Mouse (Mus musculus) stomach, embryonic 16.5 days (tissue): ENCODE measurements around the gene Olfr672. TPM values are rescaled to one million over a fixed set of nuclear protein-coding genes. Genes with fewer than 3 reads are reported as not detected.

ENCODE experiments used
- polyA plus RNA-seq: library from polyadenylated mRNA; unstranded; fragments of >200 nt; fragmentation: Nextera tagmentation; extraction: Ambion mirVana; gene quantifications from 2 replicates; pipeline ENCODE4 v1.2.1, GENCODE M21; 2015

Gene Olfr672
- polyA plus RNA-seq, 1 experiment from 2014 or later, result not detected

Other genes starting within 250 kb of the Olfr672 start
- not detected in 2 replicates for gene Usp17le, start 224.6 kb downstream of the Olfr672 start, polyA plus RNA-seq
- not detected in 2 replicates for gene Usp17lb, start 159.4 kb downstream of the Olfr672 start, polyA plus RNA-seq
- gene Usp17la, start 145.0 kb downstream of the Olfr672 start, polyA plus RNA-seq, result not detected in 2 replicates
- not detected in 2 replicates for gene Olfr665, start 124.0 kb downstream of the Olfr672 start, polyA plus RNA-seq
- not detected in 2 replicates for gene Olfr666, start 106.1 kb downstream of the Olfr672 start, polyA plus RNA-seq
- gene Olfr667, start 80.5 kb downstream of the Olfr672 start, polyA plus RNA-seq, result not detected in 2 replicates
- not detected in 2 replicates for gene Olfr668, start 74.0 kb downstream of the Olfr672 start, polyA plus RNA-seq
- gene Olfr669, start 67.8 kb downstream of the Olfr672 start, polyA plus RNA-seq, result not detected in 2 replicates
- gene Olfr670, start 39.4 kb downstream of the Olfr672 start, polyA plus RNA-seq, result not detected in 2 replicates
- not detected in 2 replicates for gene Olfr671, start 22.9 kb downstream of the Olfr672 start, polyA plus RNA-seq
- gene Olfr675, start 26.4 kb upstream of the Olfr672 start, polyA plus RNA-seq, result not detected in 2 replicates
- gene Olfr676, start 30.7 kb upstream of the Olfr672 start, polyA plus RNA-seq, result not detected in 2 replicates
- gene Olfr677, start 49.3 kb upstream of the Olfr672 start, polyA plus RNA-seq, result not detected in 2 replicates
- not detected in 2 replicates for gene Olfr678, start 62.4 kb upstream of the Olfr672 start, polyA plus RNA-seq
- gene Olfr679, start 79.2 kb upstream of the Olfr672 start, polyA plus RNA-seq, result not detected in 2 replicates
- not detected in 2 replicates for gene Olfr680-ps1, start 90.8 kb upstream of the Olfr672 start, polyA plus RNA-seq
- not detected in 2 replicates for gene Olfr681, start 114.8 kb upstream of the Olfr672 start, polyA plus RNA-seq
- gene Olfr683, start 145.0 kb upstream of the Olfr672 start, polyA plus RNA-seq, result not detected in 2 replicates
- gene Olfr684, start 161.6 kb upstream of the Olfr672 start, polyA plus RNA-seq, result not detected in 2 replicates
- gene Olfr685, start 184.0 kb upstream of the Olfr672 start, polyA plus RNA-seq, result not detected in 2 replicates
- not detected in 2 replicates for gene Olfr686, start 205.5 kb upstream of the Olfr672 start, polyA plus RNA-seq